19 mouse cellular contexts compared by ENCODE assay signal in genomic region chr4:135192841-135193240, GRCm38 (mm10).
DNase-seq lines count a peak whose midpoint lies in the region; ATAC-seq and TF ChIP-seq lines count a peak whose summit lies in the region.
"Had no signal": no experiment of that assay in that cellular context is flagged by ENCODE, and none has a peak within 500 bp of the region (broad histone marks: within the 10 kb centered on the region; RNA-seq: fewer than 3 reads in every experiment).

No protein-coding gene starts in this region.

- peak; percentile 86 for ATAC-seq in megakaryocyte, adult 5-6 weeks (ENCODE audit: poor library complexity, severe bottlenecking)
- ATAC-seq: CD4-positive, CD25-positive, alpha-beta regulatory T cell, adult 4 months; forebrain, embryonic 14.5 days; inflammation-experienced regulatory T-cells, adult 6 months had no signal

- H3K4me1 ChIP-seq in MEL (ENCODE audit: control insufficient read depth in 1 of 2, insufficient read depth in 2 of 2, low read length in 2 of 2) = peaks cover 0 to 5% of the 10 kb centered on the region in 2 experiments; a peak in 1 of 4 replicates
- H3K4me1 ChIP-seq in hindbrain, embryonic 10.5 days (replicated peaks) = no peaks in the 10 kb centered on the region
- H3K4me1 ChIP-seq: heart, embryonic 15.5 days had no signal

- no peaks in the 10 kb centered on the region for H3K79me2 ChIP-seq in MEL (ENCODE audit: control insufficient read depth, insufficient read depth, low read length, poor library complexity)

- H3K9ac ChIP-seq in MEL (ENCODE audit: control insufficient read depth, low read depth, low read length, poor library complexity, severe bottlenecking) = no peak overlapping the region
- H3K9ac ChIP-seq: embryonic facial prominence, embryonic 13.5 days; heart, embryonic 15.5 days; hindbrain, embryonic 13.5 days; limb, embryonic 13.5 days; liver, embryonic 14.5 days had no signal

- intact Hi-C loops in heart, postnatal 25 days (cut with DNase I) = loop anchor here (5.0 kb wide), 1 partner anchor 131 kb away; no protein-coding TSS in a partner anchor

- DNase-seq in heart, adult 8-10 months (ENCODE audit: low spot score) = peak; percentile 37
- DNase-seq in heart, postnatal 25 days (ENCODE audit: low spot score) = no peak
- DNase-seq in 3T3-L1 (ENCODE audit: low read depth, low spot score) = peak; percentile 21
- DNase-seq in MEL (ENCODE audit: low read depth, low spot score) = no peak
- DNase-seq in retina, postnatal 1 day = no peak
- DNase-seq in hindbrain, embryonic 10.5 days (ENCODE audit: low spot score) = no peak
- DNase-seq: cerebellum, adult 9-10 months; gastrocnemius, postnatal 14 days; right cerebral cortex, adult 18-20 months; thymus, postnatal 14 days had no signal

- no peak overlapping the region for H3K4me3 ChIP-seq in MEL (ENCODE audit: control insufficient read depth in 1 of 2, insufficient read depth in 1 of 2, low read depth in 2 of 2, low read length in 2 of 2)
- H3K4me3 ChIP-seq in hindbrain, embryonic 10.5 days = no peak overlapping the region
- H3K4me3 ChIP-seq: embryonic facial prominence, embryonic 13.5 days; heart, embryonic 15.5 days; hindbrain, embryonic 13.5 days; limb, embryonic 13.5 days had no signal

- no peaks in the 10 kb centered on the region for H3K27me3 ChIP-seq in MEL (ENCODE audit: control insufficient read depth in 1 of 2, insufficient read depth in 2 of 2, low read length in 2 of 2)
- H3K27me3 ChIP-seq in hindbrain, embryonic 10.5 days (ENCODE audit: insufficient read depth, poor library complexity, severe bottlenecking) = no peaks in the 10 kb centered on the region

- no peak overlapping the region for H3K27ac ChIP-seq in MEL (ENCODE audit: control insufficient read depth, low read depth, low read length)
- no peak overlapping the region for H3K27ac ChIP-seq in hindbrain, embryonic 10.5 days
- H3K27ac ChIP-seq: embryonic facial prominence, embryonic 13.5 days; heart, embryonic 15.5 days; hindbrain, embryonic 13.5 days; limb, embryonic 13.5 days; liver, embryonic 14.5 days had no signal

- TF ChIP-seq EP300 in MEL (IDR thresholded peaks at IDR 0.05; ENCODE audit: low read depth in 1 of 2, low read length in 2 of 2) = no peak

- H3K36me3 ChIP-seq in MEL (ENCODE audit: control insufficient read depth in 1 of 2, insufficient read depth in 2 of 2, low read length in 2 of 2) = peaks cover 5% of the 10 kb centered on the region in 2 experiments
- H3K36me3 ChIP-seq in hindbrain, embryonic 10.5 days = no peaks in the 10 kb centered on the region
- H3K36me3 ChIP-seq: embryonic facial prominence, embryonic 13.5 days; heart, embryonic 15.5 days; hindbrain, embryonic 13.5 days; limb, embryonic 13.5 days had no signal

- no peaks in the 10 kb centered on the region for H3K9me3 ChIP-seq in MEL (replicated peaks; ENCODE audit: insufficient read depth, low read length)
- peaks cover 6% of the 10 kb centered on the region; the same call in 1 of the 2 replicates for H3K9me3 ChIP-seq in hindbrain, embryonic 10.5 days
- H3K9me3 ChIP-seq: heart, embryonic 15.5 days had no signal

- WGBS in hindbrain, embryonic 10.5 days = 83% methylated on average over 5 of the region's 5 CpGs

- TF ChIP-seq CTCF in MEL (IDR thresholded peaks at IDR 0.05 in 2 of 3, conservative IDR thresholded peaks at IDR 0.05 in 1 of 3; ENCODE audit: control insufficient read depth in 1 of 3, insufficient read depth in 1 of 3, low read depth in 2 of 3, low read length in 3 of 3, poor library complexity in 1 of 3, severe bottlenecking in 1 of 3) = no peak

- no peak for TF ChIP-seq POLR2A in MEL (IDR thresholded peaks at IDR 0.05; ENCODE audit: control insufficient read depth in 1 of 2, insufficient read depth in 1 of 2, low read depth in 1 of 2, low read length in 2 of 2, poor library complexity in 1 of 2)

- no peak for TF ChIP-seq RAD21 in MEL (IDR thresholded peaks at IDR 0.05; ENCODE audit: low read depth, low read length)

TF ChIP-seq in MEL, 35 proteins besides CTCF, POLR2A, EP300 and RAD21:
- TF ChIP-seq TBP (IDR thresholded peaks at IDR 0.05; ENCODE audit: low read depth, low read length) = no peak
- TF ChIP-seq USF1 (IDR thresholded peaks at IDR 0.05; ENCODE audit: low read depth, low read length) = peak; percentile 11; the same call in 1 of the 2 replicates

Comparison
In these comparisons a context has a peak if more than half of its experiments do, and no peak if none do; other contexts are left out.
1. DNase-seq: peak in heart, adult 8-10 months (single experiment) and 3T3-L1 (single experiment); none in heart, postnatal 25 days (single experiment), MEL (single experiment), retina, postnatal 1 day (single experiment) and hindbrain, embryonic 10.5 days (single experiment).